ENCODE assay signal across 14 mouse cellular contexts in the genomic region with DNA sequence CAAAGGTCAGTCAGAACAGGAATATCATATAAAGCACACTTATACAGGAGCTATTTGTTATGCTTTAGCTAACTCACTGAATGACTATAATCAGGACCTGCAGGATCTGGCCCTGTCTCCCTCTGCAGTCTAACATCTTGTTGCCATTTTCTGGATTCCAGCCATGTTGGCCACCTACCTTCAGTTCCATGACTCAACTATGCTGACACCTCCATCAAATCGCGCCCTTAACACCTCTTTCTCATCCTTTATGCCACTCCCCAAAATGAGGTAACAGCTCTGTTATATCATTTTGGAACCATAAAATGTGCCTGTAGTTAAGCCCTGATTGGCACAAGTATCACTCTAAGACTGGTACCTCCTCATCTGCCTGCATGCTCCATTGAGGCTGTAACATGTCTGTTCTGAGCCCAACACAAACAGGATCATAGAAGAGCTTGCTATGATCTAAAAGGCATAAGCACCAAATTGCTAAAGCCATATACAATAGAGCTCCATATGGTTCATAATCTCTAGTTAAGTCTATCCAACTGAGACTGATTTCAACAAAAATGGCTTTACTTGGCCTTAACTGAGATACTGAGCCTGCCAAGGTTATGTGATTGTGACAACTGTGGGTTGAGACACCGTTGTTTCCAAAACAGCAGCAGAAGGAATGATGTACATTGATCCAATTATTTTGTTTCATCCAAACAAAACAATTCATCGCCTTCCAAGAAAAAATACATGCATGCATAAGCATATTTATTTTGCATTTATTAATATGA.
"Had no signal": no experiment of that assay in that cellular context is flagged by ENCODE, and none has a peak within 500 bp of the region (broad histone marks: within the 10 kb centered on the region; RNA-seq: fewer than 3 reads in every experiment).

No protein-coding gene starts in this region.

- ATAC-seq: intestine, postnatal 0 days had no signal

- H3K4me2 ChIP-seq: limb, embryonic 15.5 days; neural tube, embryonic 12.5 days had no signal

- H3K4me1 ChIP-seq: limb, embryonic 15.5 days; neural tube, embryonic 12.5 days had no signal

- H3K36me3 ChIP-seq: limb, embryonic 15.5 days; neural tube, embryonic 12.5 days had no signal

- DNase-seq: kidney, adult 9 months; kidney, postnatal 36 days; layer of hippocampus, adult 9-11 months; layer of hippocampus, postnatal 36 days; lung, adult 18-20 months; midbrain, embryonic 14.5 days; thymus, adult 18-20 months; thymus, postnatal 14 days had no signal

- H3K9me3 ChIP-seq: limb, embryonic 15.5 days; neural tube, embryonic 12.5 days had no signal

- H3K27ac ChIP-seq: kidney, postnatal 0 days; limb, embryonic 15.5 days; liver, embryonic 14.5 days; neural tube, embryonic 12.5 days; stomach, postnatal 0 days had no signal

- H3K9ac ChIP-seq: limb, embryonic 15.5 days; liver, embryonic 14.5 days; neural tube, embryonic 12.5 days had no signal

- H3K27me3 ChIP-seq: limb, embryonic 15.5 days; neural tube, embryonic 12.5 days had no signal

- H3K4me3 ChIP-seq: limb, embryonic 15.5 days; neural tube, embryonic 12.5 days had no signal
